Mouse (Mus musculus) cortical plate, adult 2 months (tissue): ENCODE results near the gene Ski.

Experiments used
- CTCF ChIP-seq: fragments of 200-500 bp; IDR thresholded peaks from 2 replicates; pipeline ENCODE4 v1.5.1; 2011; ENCODE audit warnings: mild to moderate bottlenecking, control low read depth, low read length; ENCODE audit not compliant: insufficient read depth; ENCODE audit errors: extremely low read depth
- POLR2A ChIP-seq: fragments of 200-500 bp; IDR thresholded peaks from 2 replicates; pipeline ENCODE4 v1.6.1; 2011; ENCODE audit warnings: mild to moderate bottlenecking, low read length, control low read depth; ENCODE audit not compliant: insufficient read depth; ENCODE audit errors: extremely low read depth

DNA sequence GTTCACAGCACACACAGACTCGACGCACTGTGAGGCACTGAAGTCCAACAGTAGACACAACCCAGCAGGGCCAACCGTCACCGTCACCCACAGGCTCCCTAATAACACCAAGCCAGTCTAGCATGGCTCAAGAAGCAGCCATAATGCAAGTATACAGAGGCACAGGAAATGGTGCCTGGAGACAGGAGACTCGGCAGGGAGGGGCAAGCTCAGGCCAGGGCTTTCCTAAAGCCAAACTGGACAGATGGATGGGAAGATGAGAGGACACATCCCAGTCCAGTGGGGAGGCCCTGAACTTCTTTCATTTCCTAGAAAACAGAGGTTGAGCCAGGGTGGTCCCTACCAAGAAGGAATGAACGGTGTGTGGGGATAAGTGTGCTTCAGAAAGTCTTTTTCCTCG, 13.8 kb downstream of the Ski start:
- TF ChIP-seq CTCF (no peak), POLR2A (no peak)
